ENCODE assay signal across 14 mouse cellular contexts in the genomic region with DNA sequence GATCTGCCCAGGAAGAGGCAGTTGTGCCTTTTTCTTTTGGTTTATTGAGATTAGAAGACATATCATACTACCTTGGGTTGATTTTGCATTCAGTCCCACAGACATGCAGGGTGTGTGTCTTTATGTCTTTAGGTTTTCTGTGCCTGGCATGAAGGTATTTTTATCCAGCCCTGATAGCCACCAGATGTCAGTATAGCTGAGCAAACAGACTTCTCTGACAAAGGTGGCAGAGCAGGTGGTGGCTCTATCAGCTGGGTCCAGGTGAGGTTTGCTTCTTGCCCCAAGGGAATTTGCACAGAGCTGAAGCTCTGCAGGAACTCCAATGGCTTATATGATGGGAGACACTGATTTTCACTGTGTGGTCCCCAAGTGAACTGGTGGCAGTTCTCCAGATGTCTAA.
DNase-seq lines count a peak whose midpoint lies in the region; ATAC-seq and TF ChIP-seq lines count a peak whose summit lies in the region.
"Had no signal": no experiment of that assay in that cellular context is flagged by ENCODE, and none has a peak within 500 bp of the region (broad histone marks: within the 10 kb centered on the region; RNA-seq: fewer than 3 reads in every experiment).

No protein-coding gene starts in this region.

- peaks cover 11% of the 10 kb centered on the region for H3K4me1 ChIP-seq in hindbrain, embryonic 13.5 days (replicated peaks)
- no peaks in the 10 kb centered on the region for H3K4me1 ChIP-seq in hindbrain, embryonic 11.5 days (replicated peaks; ENCODE audit: control insufficient read depth, insufficient read depth, low read length)
- no peaks in the 10 kb centered on the region for H3K4me1 ChIP-seq in liver, postnatal 0 days (ENCODE audit: insufficient read depth)
- no peaks in the 10 kb centered on the region for H3K4me1 ChIP-seq in liver, embryonic 11.5 days (replicated peaks; ENCODE audit: control insufficient read depth, insufficient read depth, low read length)
- H3K4me1 ChIP-seq: embryonic facial prominence, embryonic 15.5 days; stomach, embryonic 15.5 days had no signal

- H3K27ac ChIP-seq in hindbrain, embryonic 13.5 days, result no peak overlapping the region
- no peak overlapping the region for H3K27ac ChIP-seq in hindbrain, embryonic 11.5 days (ENCODE audit: low read depth, low read length)
- H3K27ac ChIP-seq in liver, postnatal 0 days (ENCODE audit: low read depth), result no peak overlapping the region
- H3K27ac ChIP-seq in liver, embryonic 11.5 days (ENCODE audit: low read depth, low read length), result no peak overlapping the region
- H3K27ac ChIP-seq: embryonic facial prominence, embryonic 15.5 days; forebrain, embryonic 15.5 days; stomach, embryonic 15.5 days had no signal

- no peaks in the 10 kb centered on the region for H3K36me3 ChIP-seq in hindbrain, embryonic 13.5 days
- H3K36me3 ChIP-seq in hindbrain, embryonic 11.5 days (ENCODE audit: control insufficient read depth, insufficient read depth, low read length), result no peaks in the 10 kb centered on the region
- no peaks in the 10 kb centered on the region for H3K36me3 ChIP-seq in liver, postnatal 0 days (replicated peaks; ENCODE audit: insufficient read depth, low read length)
- H3K36me3 ChIP-seq in liver, embryonic 11.5 days (ENCODE audit: control insufficient read depth, insufficient read depth, low read length), result no peaks in the 10 kb centered on the region
- H3K36me3 ChIP-seq: embryonic facial prominence, embryonic 15.5 days; forebrain, embryonic 15.5 days; stomach, embryonic 15.5 days had no signal

- TF ChIP-seq POLR2A in brain, embryonic 14.5 days (IDR thresholded peaks at IDR 0.05; ENCODE audit: borderline replicate concordance, extremely low read depth, insufficient read depth, insufficient read length, poor library complexity, severe bottlenecking), result no peak

- H3K4me3 ChIP-seq in hindbrain, embryonic 13.5 days, result no peak overlapping the region
- H3K4me3 ChIP-seq in hindbrain, embryonic 11.5 days (ENCODE audit: low read depth, low read length), result no peak overlapping the region
- H3K4me3 ChIP-seq in liver, postnatal 0 days (ENCODE audit: low read depth, low read length), result no peak overlapping the region
- no peak overlapping the region for H3K4me3 ChIP-seq in liver, embryonic 11.5 days (ENCODE audit: low read depth, low read length)
- H3K4me3 ChIP-seq: embryonic facial prominence, embryonic 15.5 days; forebrain, embryonic 15.5 days; stomach, embryonic 15.5 days had no signal

- no peaks in the 10 kb centered on the region for H3K9me3 ChIP-seq in hindbrain, embryonic 13.5 days
- H3K9me3 ChIP-seq in hindbrain, embryonic 11.5 days (ENCODE audit: control insufficient read depth, low read length), result no peaks in the 10 kb centered on the region
- H3K9me3 ChIP-seq in liver, postnatal 0 days (ENCODE audit: low read length), result no peaks in the 10 kb centered on the region
- H3K9me3 ChIP-seq in liver, embryonic 11.5 days (ENCODE audit: control insufficient read depth, low read length), result no peaks in the 10 kb centered on the region
- H3K9me3 ChIP-seq: embryonic facial prominence, embryonic 15.5 days; forebrain, embryonic 15.5 days; stomach, embryonic 15.5 days had no signal

- no peak overlapping the region for H3K4me2 ChIP-seq in hindbrain, embryonic 13.5 days
- H3K4me2 ChIP-seq in hindbrain, embryonic 11.5 days (replicated peaks; ENCODE audit: low read depth, low read length), result no peak overlapping the region
- H3K4me2 ChIP-seq in liver, postnatal 0 days (ENCODE audit: low read depth, low read length), result no peak overlapping the region
- no peak overlapping the region for H3K4me2 ChIP-seq in liver, embryonic 11.5 days
- H3K4me2 ChIP-seq: embryonic facial prominence, embryonic 15.5 days; forebrain, embryonic 15.5 days; stomach, embryonic 15.5 days had no signal

- H3K9ac ChIP-seq in hindbrain, embryonic 13.5 days, result 0 out of 2 replicates have a peak overlapping the region, but pooled peaks have one; percentile 9
- no peak overlapping the region for H3K9ac ChIP-seq in hindbrain, embryonic 11.5 days (ENCODE audit: low read depth, low read length)
- no peak overlapping the region for H3K9ac ChIP-seq in liver, postnatal 0 days (replicated peaks)
- H3K9ac ChIP-seq in liver, embryonic 11.5 days (ENCODE audit: low read depth, low read length), result no peak overlapping the region
- H3K9ac ChIP-seq: embryonic facial prominence, embryonic 15.5 days; forebrain, embryonic 15.5 days; stomach, embryonic 15.5 days had no signal

- H3K27me3 ChIP-seq in hindbrain, embryonic 13.5 days, result no peaks in the 10 kb centered on the region
- H3K27me3 ChIP-seq in hindbrain, embryonic 11.5 days (ENCODE audit: control insufficient read depth, insufficient read depth, low read length), result no peaks in the 10 kb centered on the region
- no peaks in the 10 kb centered on the region for H3K27me3 ChIP-seq in liver, postnatal 0 days (ENCODE audit: insufficient read depth, low read length)
- no peaks in the 10 kb centered on the region for H3K27me3 ChIP-seq in liver, embryonic 11.5 days (replicated peaks; ENCODE audit: control insufficient read depth, insufficient read depth, low read length)
- H3K27me3 ChIP-seq: embryonic facial prominence, embryonic 15.5 days; forebrain, embryonic 15.5 days; stomach, embryonic 15.5 days had no signal

- peak; percentile 35 for TF ChIP-seq CTCF in liver, postnatal 0 days (IDR thresholded peaks at IDR 0.05; ENCODE audit: low read depth)
- peak; percentile 54; the same call in 1 of the 2 replicates for TF ChIP-seq CTCF in brain, embryonic 14.5 days (IDR thresholded peaks at IDR 0.05; ENCODE audit: borderline replicate concordance, extremely low read depth, insufficient read depth, insufficient read length)

- TF ChIP-seq EP300 in liver, postnatal 0 days (IDR thresholded peaks at IDR 0.05; ENCODE audit: low read depth), result no peak

- ATAC-seq in hindbrain, embryonic 13.5 days (ENCODE audit: low FRiP score), result no peak
- ATAC-seq in hindbrain, embryonic 11.5 days (ENCODE audit: low FRiP score), result no peak
- ATAC-seq in liver, postnatal 0 days, result no peak
- no peak for ATAC-seq in liver, embryonic 11.5 days (replicated peaks; ENCODE audit: low FRiP score)
- ATAC-seq: forebrain, embryonic 15.5 days; intestine, embryonic 16.5 days had no signal

- no peak for DNase-seq in hindbrain, embryonic 11.5 days (ENCODE audit: low spot score)
- no peak for DNase-seq in liver, postnatal 0 days
- no peak for DNase-seq in liver, embryonic 11.5 days (ENCODE audit: low spot score)
- DNase-seq in brain, embryonic 14.5 days (ENCODE audit: low read depth), result peak; percentile 64
- peak; percentile 21 to 53 for DNase-seq in cerebellum, postnatal 25 days
- no peak for DNase-seq in spleen, postnatal 10 days (ENCODE audit: low spot score in 2 of 2)
- DNase-seq: adrenal gland, adult 8-10 months; gastrocnemius, postnatal 36 days; layer of hippocampus, adult 9-11 months had no signal

Comparison
In these comparisons a context has a peak if more than half of its experiments do, and no peak if none do; other contexts are left out.
1. DNase-seq: peak in brain, embryonic 14.5 days (single experiment) and cerebellum, postnatal 25 days (2 of 2); none in hindbrain, embryonic 11.5 days (single experiment), liver, postnatal 0 days (single experiment), liver, embryonic 11.5 days (single experiment) and spleen, postnatal 10 days (0 of 2).